Mouse (Mus musculus): ENCODE measurements around the gene Oscar. TPM values are rescaled to one million over a fixed set of nuclear protein-coding genes. Genes with fewer than 3 reads are reported as not detected.

Oscar gene
- polyA plus RNA-seq, 1 experiment from 2014 or later, result 0.38 TPM

- peaks cover 43% of the 10 kb centered on the region for H3K36me3 ChIP-seq (replicated peaks)
- ATAC-seq (ENCODE audit: low FRiP score), result no peak
- WGBS, result 73% methylated on average over 5 of the region's 5 CpGs
- H3K9me3 ChIP-seq, result no peaks in the 10 kb centered on the region
- no peak overlapping the region for H3K9ac ChIP-seq
- no peak overlapping the region for H3K4me2 ChIP-seq
- no peak overlapping the region for H3K4me3 ChIP-seq (replicated peaks)
- peaks cover 30% of the 10 kb centered on the region for H3K4me1 ChIP-seq
- H3K27me3 ChIP-seq, result no peaks in the 10 kb centered on the region
- no peak overlapping the region for H3K27ac ChIP-seq
Observed at GRCm38 (mm10) chr7:3643412-3643811, 27.5 kb upstream of the Oscar start.

GRCm38 (mm10) chr7:3630478-3630815 lies 14.5 kb upstream of the Oscar start:
- Histone ChIP-seq H3K4me1 (peaks cover 20% of the 10 kb centered on the region), H3K36me3 (replicated peaks) (peaks cover 41% of the 10 kb centered on the region)
- 48% methylated on average over 3 of the region's 3 CpGs for WGBS

DNA sequence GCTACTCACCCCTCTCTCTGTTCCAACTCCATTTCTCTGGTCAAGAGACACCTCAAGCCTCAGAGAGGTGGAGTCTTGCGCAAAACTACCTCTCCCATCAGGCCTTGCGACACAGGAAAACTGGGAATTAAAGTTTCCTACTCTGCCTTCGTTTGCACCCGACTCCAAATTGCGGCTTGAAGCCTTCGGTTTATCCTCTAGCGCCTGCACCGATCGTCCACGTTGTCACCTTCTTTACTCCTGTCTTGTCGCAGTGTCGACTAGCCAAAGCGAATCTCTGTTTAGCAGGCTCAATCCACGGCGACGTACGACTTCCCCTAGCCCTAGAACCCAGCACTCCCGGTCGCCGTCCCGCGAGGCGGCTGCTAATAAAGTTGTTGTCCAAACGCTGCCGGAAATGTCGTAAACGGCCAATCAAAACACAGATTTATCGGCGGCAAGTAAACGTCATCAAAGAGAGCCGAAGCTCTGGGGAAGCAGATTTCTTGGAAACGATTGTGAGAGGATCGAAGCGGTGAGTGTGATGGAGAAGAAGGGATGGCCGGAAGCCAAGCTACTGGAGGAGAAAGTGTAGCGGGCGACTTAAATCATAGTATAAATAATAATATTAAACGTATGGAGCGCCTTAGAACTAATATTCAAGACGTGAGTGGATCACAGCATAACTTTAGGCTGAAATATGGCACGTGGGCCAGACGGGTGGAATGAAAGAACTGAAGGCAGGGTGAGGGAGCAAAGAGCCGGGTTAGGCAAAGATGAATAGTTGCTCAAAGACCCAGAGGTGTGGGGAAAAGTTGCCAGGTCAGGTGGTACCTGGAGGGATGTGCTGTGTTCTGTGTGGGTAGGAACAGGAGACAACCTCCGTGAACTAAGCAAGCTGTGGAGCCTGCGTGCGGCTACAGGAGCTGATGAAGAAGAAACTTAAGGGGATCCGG lies 13.9 kb upstream of the Oscar start, which contains the start of the genes Tfpt and Prpf31:
Gene Tfpt (minus strand): TSS at position 387 of the 935 bp plus-strand sequence.
Gene Prpf31 (plus strand): TSS at position 443 of the 935 bp plus-strand sequence.
- Histone ChIP-seq H3K36me3 (replicated peaks) (peaks cover 39% of the 10 kb centered on the region), H3K27ac (peak within 1 kb of the TSS; percentile 59), H3K9me3 (no peaks in the 10 kb centered on the region), H3K4me2 (peak within 1 kb of the TSS; percentile 96), H3K4me1 (peaks cover 20% of the 10 kb centered on the region), H3K27me3 (no peaks in the 10 kb centered on the region), H3K9ac (peak within 1 kb of the TSS; percentile 89), H3K4me3 (replicated peaks) (peak within 1 kb of the TSS; percentile 70)
- 1% methylated on average over 47 of the region's 47 CpGs for WGBS
- peak; percentile 89 for ATAC-seq (ENCODE audit: low FRiP score)

More at GRCm38 (mm10) chr7:3630478-3630815, 14.5 kb upstream of the Oscar start:
- peak overlapping the region; percentile 96 for H3K4me2 ChIP-seq
- H3K9ac ChIP-seq, result peak overlapping the region; percentile 89
- no peak overlapping the region for H3K27ac ChIP-seq
- H3K27me3 ChIP-seq, result no peaks in the 10 kb centered on the region
- 0 out of 2 replicates have a peak, but pooled peaks have one; percentile 4 for ATAC-seq (ENCODE audit: low FRiP score)
- H3K4me3 ChIP-seq (replicated peaks), result peak overlapping the region; percentile 70
- no peaks in the 10 kb centered on the region for H3K9me3 ChIP-seq

DNA sequence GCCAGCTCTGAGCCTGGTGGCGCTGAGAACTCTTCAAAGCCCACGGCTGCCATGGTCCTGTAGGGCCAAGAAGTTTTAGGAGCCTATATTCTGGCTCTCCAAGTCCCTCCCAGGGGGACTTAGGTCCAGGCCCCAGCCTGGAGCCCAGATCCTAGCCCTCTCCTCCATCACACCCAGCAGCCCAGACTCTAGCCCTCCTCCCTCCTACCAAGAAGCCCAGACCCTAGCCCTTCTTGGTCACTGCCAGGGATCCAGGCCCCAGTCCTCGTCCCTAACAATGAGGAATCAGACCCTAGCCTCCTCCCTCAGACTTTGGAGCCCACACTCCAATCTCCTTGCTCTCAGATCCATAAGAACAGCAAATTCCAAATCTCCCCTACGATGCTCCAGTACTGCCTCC lies 13.1 kb upstream of the Oscar start:
- peak; percentile 59 for ATAC-seq (ENCODE audit: low FRiP score)
- peak overlapping the region; percentile 89 for H3K9ac ChIP-seq
- peaks cover 20% of the 10 kb centered on the region for H3K4me1 ChIP-seq
- 38% methylated on average over 4 of the region's 4 CpGs for WGBS
- peak overlapping the region; percentile 70 for H3K4me3 ChIP-seq (replicated peaks)
- no peaks in the 10 kb centered on the region for H3K9me3 ChIP-seq
- H3K27ac ChIP-seq, result peak overlapping the region; percentile 59
- peak overlapping the region; percentile 96 for H3K4me2 ChIP-seq
- peaks cover 38% of the 10 kb centered on the region for H3K36me3 ChIP-seq (replicated peaks)
- H3K27me3 ChIP-seq, result no peaks in the 10 kb centered on the region

DNA sequence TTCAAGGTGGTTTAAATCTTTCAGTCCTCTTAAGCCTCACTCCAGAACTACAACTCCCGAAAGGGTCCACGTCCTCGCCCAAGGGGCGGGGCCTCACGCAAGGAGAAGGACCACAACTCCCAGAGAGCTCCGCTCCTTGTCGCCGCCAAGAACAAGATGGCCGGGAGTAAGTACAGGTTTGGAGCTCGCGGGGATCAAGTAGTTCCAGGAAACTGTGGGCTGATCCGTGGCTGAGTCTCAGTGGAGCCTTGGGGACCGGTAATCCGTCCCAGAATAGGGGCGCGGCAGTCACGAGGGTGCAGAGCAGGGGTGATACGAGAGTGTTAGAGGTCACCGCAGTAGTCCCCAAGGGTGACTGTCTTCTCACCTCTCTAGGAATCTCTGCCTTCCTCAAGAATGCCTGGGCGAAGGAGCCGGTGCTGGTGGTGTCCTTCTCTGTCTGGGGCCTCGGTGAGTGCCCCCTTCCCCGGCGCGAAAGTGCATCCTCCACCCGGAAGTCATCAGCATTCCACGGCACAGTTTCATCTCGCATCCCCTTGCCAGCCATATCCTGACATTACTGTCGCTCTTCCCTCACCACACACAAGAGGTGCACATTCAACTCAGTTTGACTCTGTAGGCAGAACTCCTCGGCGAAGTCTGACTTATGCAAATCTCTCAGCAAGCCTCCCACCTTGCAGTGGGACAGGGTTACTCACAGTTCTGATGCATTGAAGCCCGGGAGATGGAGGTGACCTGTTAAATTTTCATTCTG lies 1.5 kb upstream of the Oscar start, which contains the start of gene Ndufa3:
Gene Ndufa3 (plus strand): TSS at position 132 of the 754 bp plus-strand sequence.
- H3K27ac ChIP-seq, result peak within 1 kb of the TSS; percentile 42; the same call in 1 of the 2 replicates
- peak; percentile 96 for ATAC-seq (ENCODE audit: low FRiP score)
- H3K4me1 ChIP-seq, result peaks cover 11% of the 10 kb centered on the region
- no peaks in the 10 kb centered on the region for H3K27me3 ChIP-seq
- H3K36me3 ChIP-seq (replicated peaks), result peaks cover 28% of the 10 kb centered on the region
- peak within 1 kb of the TSS; percentile 79 for H3K4me3 ChIP-seq (replicated peaks)
- peak within 1 kb of the TSS; percentile 81 for H3K9ac ChIP-seq
- 2% methylated on average over 32 of the region's 32 CpGs for WGBS
- peak within 1 kb of the TSS; percentile 76 for H3K4me2 ChIP-seq
- no peaks in the 10 kb centered on the region for H3K9me3 ChIP-seq

DNA sequence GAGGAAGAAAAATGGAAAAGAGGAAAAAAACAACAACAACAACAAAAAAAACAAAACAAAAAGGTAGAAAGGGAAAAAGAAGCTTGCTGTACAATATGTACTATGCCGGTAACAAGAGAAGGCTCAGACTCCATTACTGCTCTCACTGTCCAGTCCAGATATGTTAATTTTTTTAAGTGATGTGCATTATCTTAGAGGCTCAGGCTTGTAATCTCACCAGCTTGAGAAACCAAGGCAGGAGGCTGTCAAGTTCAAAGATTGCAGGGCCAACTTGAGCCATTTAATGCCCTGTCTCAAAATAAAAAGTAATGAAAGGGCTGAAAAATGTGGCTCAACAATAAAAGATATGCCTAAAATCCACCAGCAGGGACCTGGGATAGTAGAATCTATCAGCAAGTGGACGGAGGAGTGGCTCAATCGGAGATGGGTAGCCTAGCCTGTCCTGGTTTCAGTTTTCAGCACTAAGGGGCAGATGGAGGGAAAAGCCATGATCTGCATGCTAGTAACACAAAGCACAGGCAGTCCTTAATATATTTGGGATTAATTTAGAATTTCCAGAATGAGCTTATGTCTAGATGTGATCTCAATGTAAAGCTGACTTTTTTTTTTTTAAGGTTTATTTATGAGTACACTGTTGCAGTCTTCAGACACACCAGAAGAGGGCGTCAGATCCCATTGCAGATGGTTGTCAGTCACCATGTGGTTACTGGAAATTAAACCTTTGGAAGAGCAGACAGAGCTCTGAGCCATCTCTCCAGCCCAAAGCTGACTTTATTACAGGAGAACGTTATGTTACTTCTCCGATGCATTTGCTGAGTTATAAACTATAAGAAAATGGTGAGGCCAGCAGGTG lies 658 bp upstream of the Oscar start:
- peaks cover 22% of the 10 kb centered on the region for H3K36me3 ChIP-seq (replicated peaks)
- no peaks in the 10 kb centered on the region for H3K9me3 ChIP-seq
- no peaks in the 10 kb centered on the region for H3K27me3 ChIP-seq
- H3K27ac ChIP-seq, result no peak overlapping the region
- 42% methylated on average over 6 of the region's 6 CpGs for WGBS
- ATAC-seq (ENCODE audit: low FRiP score), result peak; percentile 45
- 0 out of 2 replicates have a peak overlapping the region, but pooled peaks have one; percentile 81 for H3K9ac ChIP-seq
- H3K4me3 ChIP-seq (replicated peaks), result peak overlapping the region; percentile 79
- peaks cover 11% of the 10 kb centered on the region for H3K4me1 ChIP-seq
- peak overlapping the region; percentile 76; the same call in 1 of the 2 replicates for H3K4me2 ChIP-seq

DNA sequence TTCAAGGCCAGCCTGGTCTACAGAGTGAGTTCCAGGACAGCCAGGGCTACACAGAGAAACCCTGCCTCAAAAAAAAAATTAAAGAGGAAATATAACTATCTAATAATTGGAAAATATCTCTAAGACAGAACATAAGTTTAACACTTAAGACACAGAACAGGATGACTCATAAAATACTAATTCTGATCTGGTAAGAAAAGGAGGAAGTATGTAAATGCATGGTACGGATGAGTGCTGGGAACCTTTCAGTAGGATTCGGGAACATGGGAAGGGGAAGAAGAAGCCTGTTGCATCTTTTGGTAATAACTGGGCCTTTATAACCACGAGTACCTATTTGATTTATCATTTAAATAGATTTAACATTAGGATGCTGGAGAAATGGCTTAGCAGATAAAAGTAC lies 1.9 kb downstream of the Oscar start:
- Histone ChIP-seq H3K9ac (no peak overlapping the region), H3K27ac (no peak overlapping the region), H3K36me3 (replicated peaks) (peaks cover 2% of the 10 kb centered on the region; the same call in 1 of the 2 replicates), H3K4me1 (peaks cover 11% of the 10 kb centered on the region), H3K27me3 (no peaks in the 10 kb centered on the region; the same call in 1 of the 2 replicates), H3K4me3 (replicated peaks) (no peak overlapping the region), H3K9me3 (no peaks in the 10 kb centered on the region), H3K4me2 (no peak overlapping the region)
- no peak for ATAC-seq (ENCODE audit: low FRiP score)
- 74% methylated on average over 3 of the region's 3 CpGs for WGBS

DNA sequence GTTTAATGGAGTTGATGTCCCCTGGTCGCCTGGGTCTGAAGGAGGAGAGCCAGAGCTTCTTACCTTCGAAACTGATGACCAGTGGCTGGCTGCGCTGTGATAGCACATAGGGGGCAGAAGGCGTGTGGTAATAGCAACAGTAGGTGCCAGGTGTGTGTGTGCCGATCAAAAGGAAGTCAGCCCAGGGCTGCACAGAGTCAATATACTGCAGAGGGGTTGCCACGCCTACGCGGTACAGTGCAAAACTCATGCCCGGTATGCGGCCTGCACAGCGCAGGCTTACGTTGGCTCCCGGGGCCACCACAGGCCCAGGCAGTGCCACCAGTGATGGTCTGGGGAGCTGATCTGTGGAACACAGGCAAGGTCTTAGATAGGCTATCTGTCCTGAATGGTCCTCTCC lies 5.0 kb downstream of the Oscar start:
- no peaks in the 10 kb centered on the region for H3K4me1 ChIP-seq
- H3K9me3 ChIP-seq, result no peaks in the 10 kb centered on the region
- H3K4me3 ChIP-seq (replicated peaks), result no peak overlapping the region
- WGBS, result 90% methylated on average over 13 of the region's 13 CpGs
- H3K4me2 ChIP-seq, result no peak overlapping the region
- no peak overlapping the region for H3K9ac ChIP-seq
- no peak overlapping the region for H3K27ac ChIP-seq
- no peaks in the 10 kb centered on the region for H3K36me3 ChIP-seq (replicated peaks)
- no peaks in the 10 kb centered on the region; the same call in 1 of the 2 replicates for H3K27me3 ChIP-seq
- no peak for ATAC-seq (ENCODE audit: low FRiP score)

GRCm38 (mm10) chr7:3610437-3610836 lies 5.5 kb downstream of the Oscar start:
- 92% methylated on average over 3 of the region's 3 CpGs for WGBS
- Histone ChIP-seq H3K36me3 (replicated peaks) (no peaks in the 10 kb centered on the region), H3K4me3 (replicated peaks) (no peak overlapping the region), H3K27ac (no peak overlapping the region), H3K27me3 (no peaks in the 10 kb centered on the region; the same call in 1 of the 2 replicates), H3K4me2 (no peak overlapping the region), H3K9ac (no peak overlapping the region), H3K9me3 (no peaks in the 10 kb centered on the region), H3K4me1 (no peaks in the 10 kb centered on the region)
- no peak for ATAC-seq (ENCODE audit: low FRiP score)

GRCm38 (mm10) chr7:3609082-3609481 lies 6.9 kb downstream of the Oscar start:
- WGBS, result 74% methylated on average over 3 of the region's 3 CpGs
- H3K4me2 ChIP-seq, result no peak overlapping the region

DNA sequence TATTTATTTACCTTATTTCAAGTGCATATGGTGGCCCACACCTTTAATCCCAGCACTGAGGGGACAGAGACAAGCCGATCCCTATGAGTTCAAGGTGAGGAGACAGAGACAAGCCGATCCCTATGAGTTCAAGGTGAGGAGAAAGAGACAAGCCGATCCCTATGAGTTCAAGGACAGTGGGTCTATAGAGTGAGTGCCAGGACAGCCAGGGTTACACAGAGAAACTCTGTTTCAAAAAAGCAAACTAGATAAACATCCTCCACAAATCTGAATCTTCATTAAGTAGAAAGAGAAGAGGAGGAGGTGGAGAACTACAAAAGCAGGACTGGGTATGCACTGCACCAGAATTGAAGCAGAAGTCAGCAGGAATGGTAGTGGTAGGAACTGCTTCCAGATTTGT lies 7.3 kb downstream of the Oscar start:
- no peak overlapping the region for H3K4me2 ChIP-seq
- H3K36me3 ChIP-seq (replicated peaks), result no peaks in the 10 kb centered on the region
- H3K9ac ChIP-seq, result no peak overlapping the region
- H3K27me3 ChIP-seq, result no peaks in the 10 kb centered on the region; the same call in 1 of the 2 replicates
- H3K4me1 ChIP-seq, result no peaks in the 10 kb centered on the region
- no peaks in the 10 kb centered on the region for H3K9me3 ChIP-seq
- no peak overlapping the region for H3K27ac ChIP-seq
- H3K4me3 ChIP-seq (replicated peaks), result no peak overlapping the region
- ATAC-seq (ENCODE audit: low FRiP score), result no peak
- 88% methylated on average over 3 of the region's 3 CpGs for WGBS

More at GRCm38 (mm10) chr7:3609082-3609481, 6.9 kb downstream of the Oscar start:
- H3K4me1 ChIP-seq, result no peaks in the 10 kb centered on the region
- no peak overlapping the region for H3K9ac ChIP-seq
- no peaks in the 10 kb centered on the region for H3K9me3 ChIP-seq
- H3K4me3 ChIP-seq (replicated peaks), result no peak overlapping the region
- ATAC-seq (ENCODE audit: low FRiP score), result no peak
- no peaks in the 10 kb centered on the region; the same call in 1 of the 2 replicates for H3K27me3 ChIP-seq
- H3K27ac ChIP-seq, result no peak overlapping the region
- H3K36me3 ChIP-seq (replicated peaks), result no peaks in the 10 kb centered on the region

Measured in forebrain, embryonic 12.5 days (tissue).